Mouse (Mus musculus): ENCODE results near the gene Fignl2. TPM values are rescaled to one million over a fixed set of nuclear protein-coding genes. Genes with fewer than 3 reads are reported as not detected.

Fignl2 gene
- total and polyA plus RNA-seq, 2 experiments from 2014 or later, result 0.12 to 3.9 TPM

GRCm38 (mm10) chr15:101107906-101108671 is 29.7 kb upstream of the Fignl2 start:
- no peaks in the 10 kb centered on the region for H3K27me3 ChIP-seq (ENCODE audit: control insufficient read depth, insufficient read depth, low read length)
- H3K4me3 ChIP-seq (ENCODE audit: low read depth, low read length), result no peak overlapping the region
- H3K36me3 ChIP-seq (replicated peaks; ENCODE audit: control insufficient read depth, insufficient read depth, low read length), result no peaks in the 10 kb centered on the region
- 0 out of 2 replicates have a peak, but pooled peaks cover 6% of the 10 kb centered on the region for H3K4me1 ChIP-seq (ENCODE audit: control insufficient read depth, insufficient read depth)
- no peak overlapping the region for H3K27ac ChIP-seq (ENCODE audit: low read depth)
- TF ChIP-seq EP300 (IDR thresholded peaks at IDR 0.05; ENCODE audit: low read depth), result no peak
- no peak for TF ChIP-seq CTCF (IDR thresholded peaks at IDR 0.05; ENCODE audit: low read depth)
- no peak overlapping the region for H3K9ac ChIP-seq (replicated peaks; ENCODE audit: low read depth, low read length)
- no peaks in the 10 kb centered on the region for H3K9me3 ChIP-seq (replicated peaks; ENCODE audit: control insufficient read depth, low read length)
- ATAC-seq (ENCODE audit: insufficient read depth, low read depth) (peak; percentile 14; the same call in 1 of the 2 replicates), DNase-seq (ENCODE audit: low spot score) (no peak)
- no peak overlapping the region for H3K4me2 ChIP-seq (ENCODE audit: low read depth, low read length)
- 50% methylated on average over 5 of the region's 5 CpGs for WGBS

- ATAC-seq (ENCODE audit: insufficient read depth, low read depth) (no peak), DNase-seq (ENCODE audit: low spot score) (no peak)
- Histone ChIP-seq H3K4me2 (ENCODE audit: low read depth, low read length) (no peak overlapping the region), H3K27ac (ENCODE audit: low read depth) (no peak overlapping the region), H3K36me3 (replicated peaks; ENCODE audit: control insufficient read depth, insufficient read depth, low read length) (no peaks in the 10 kb centered on the region), H3K9ac (replicated peaks; ENCODE audit: low read depth, low read length) (no peak overlapping the region), H3K4me3 (ENCODE audit: low read depth, low read length) (no peak overlapping the region), H3K4me1 (ENCODE audit: control insufficient read depth, insufficient read depth) (0 out of 2 replicates have a peak, but pooled peaks cover 6% of the 10 kb centered on the region), H3K27me3 (ENCODE audit: control insufficient read depth, insufficient read depth, low read length) (0 out of 2 replicates have a peak, but pooled peaks cover 2% of the 10 kb centered on the region), H3K9me3 (replicated peaks; ENCODE audit: control insufficient read depth, low read length) (no peaks in the 10 kb centered on the region)
- TF ChIP-seq EP300 (IDR thresholded peaks at IDR 0.05; ENCODE audit: low read depth), result no peak
- TF ChIP-seq CTCF (IDR thresholded peaks at IDR 0.05; ENCODE audit: low read depth), result no peak
- whole genome bisulfite sequencing, result 85% methylated on average over 10 of the region's 10 CpGs
These were observed 27.6 kb upstream of the Fignl2 start for GRCm38 (mm10) chr15:101106011-101106410.

- H3K4me3 ChIP-seq (ENCODE audit: low read depth, low read length), result 0 out of 2 replicates have a peak overlapping the region, but pooled peaks have one; percentile 1
- H3K36me3 ChIP-seq (replicated peaks; ENCODE audit: control insufficient read depth, insufficient read depth, low read length), result no peaks in the 10 kb centered on the region
- peak overlapping the region; percentile 20; the same call in 1 of the 2 replicates for H3K4me2 ChIP-seq (ENCODE audit: low read depth, low read length)
- peak; percentile 90 for TF ChIP-seq CTCF (IDR thresholded peaks at IDR 0.05; ENCODE audit: low read depth)
- TF ChIP-seq EP300 (IDR thresholded peaks at IDR 0.05; ENCODE audit: low read depth), result no peak
- no peak overlapping the region for H3K9ac ChIP-seq (replicated peaks; ENCODE audit: low read depth, low read length)
- DNase-seq (ENCODE audit: low spot score), result peak; percentile 51
- WGBS, result 15% methylated on average over 12 of the region's 12 CpGs
- 0 out of 2 replicates have a peak, but pooled peaks cover 2% of the 10 kb centered on the region for H3K27me3 ChIP-seq (ENCODE audit: control insufficient read depth, insufficient read depth, low read length)
- H3K9me3 ChIP-seq (replicated peaks; ENCODE audit: control insufficient read depth, low read length), result no peaks in the 10 kb centered on the region
- ATAC-seq (ENCODE audit: insufficient read depth, low read depth), result peak; percentile 74
- H3K4me1 ChIP-seq (ENCODE audit: control insufficient read depth, insufficient read depth), result 0 out of 2 replicates have a peak, but pooled peaks cover 6% of the 10 kb centered on the region
- H3K27ac ChIP-seq (ENCODE audit: low read depth), result no peak overlapping the region
These were observed 27.2 kb upstream of the Fignl2 start for GRCm38 (mm10) chr15:101105496-101105994.

DNA sequence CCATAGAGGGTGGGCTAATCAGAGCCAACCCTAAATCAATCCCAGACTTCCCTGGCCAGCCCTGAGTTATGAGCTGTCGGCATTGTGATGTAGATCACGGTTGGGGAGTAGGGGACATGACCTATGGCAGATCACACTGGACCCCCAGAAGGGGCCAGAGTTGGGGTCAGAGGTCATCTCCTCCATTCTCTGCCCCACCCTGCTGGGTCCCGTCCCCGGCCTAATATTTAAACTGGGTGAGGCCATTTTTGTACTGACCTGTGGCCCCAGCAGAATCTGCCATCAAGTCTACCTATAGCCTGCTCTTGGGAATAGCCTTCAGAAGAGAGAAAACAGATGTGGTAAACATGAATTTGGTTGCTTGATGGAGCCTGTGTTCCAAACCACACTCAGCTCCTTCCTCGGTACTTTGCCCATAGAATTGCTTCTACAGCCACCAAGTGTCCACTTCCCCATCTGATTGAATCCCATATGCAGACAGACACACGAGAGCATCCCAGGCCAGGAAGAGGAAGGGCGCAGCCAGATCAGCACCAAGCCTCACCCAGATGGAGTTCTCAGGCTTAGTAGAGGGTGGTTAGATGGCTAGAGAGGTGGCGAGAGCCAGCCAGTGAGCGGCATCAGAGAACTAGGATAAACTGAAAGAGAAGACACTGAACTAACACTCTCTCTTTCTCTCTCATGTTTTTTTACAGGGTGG is 25.4 kb upstream of the Fignl2 start:
- Histone ChIP-seq H3K27me3 (ENCODE audit: control insufficient read depth, insufficient read depth, low read length) (peaks cover 11% of the 10 kb centered on the region; the same call in 1 of the 2 replicates), H3K4me1 (ENCODE audit: control insufficient read depth, insufficient read depth) (0 out of 2 replicates have a peak, but pooled peaks cover 6% of the 10 kb centered on the region), H3K36me3 (replicated peaks; ENCODE audit: control insufficient read depth, insufficient read depth, low read length) (no peaks in the 10 kb centered on the region), H3K27ac (ENCODE audit: low read depth) (no peak overlapping the region), H3K9me3 (replicated peaks; ENCODE audit: control insufficient read depth, low read length) (no peaks in the 10 kb centered on the region), H3K4me2 (ENCODE audit: low read depth, low read length) (no peak overlapping the region), H3K4me3 (ENCODE audit: low read depth, low read length) (no peak overlapping the region), H3K9ac (replicated peaks; ENCODE audit: low read depth, low read length) (no peak overlapping the region)
- DNase-seq (ENCODE audit: low spot score), result no peak
- 76% methylated on average over 9 of the region's 9 CpGs for WGBS
- ATAC-seq (ENCODE audit: insufficient read depth, low read depth), result no peak
- TF ChIP-seq CTCF (IDR thresholded peaks at IDR 0.05; ENCODE audit: low read depth) (no peak), EP300 (IDR thresholded peaks at IDR 0.05; ENCODE audit: low read depth) (no peak)

DNA sequence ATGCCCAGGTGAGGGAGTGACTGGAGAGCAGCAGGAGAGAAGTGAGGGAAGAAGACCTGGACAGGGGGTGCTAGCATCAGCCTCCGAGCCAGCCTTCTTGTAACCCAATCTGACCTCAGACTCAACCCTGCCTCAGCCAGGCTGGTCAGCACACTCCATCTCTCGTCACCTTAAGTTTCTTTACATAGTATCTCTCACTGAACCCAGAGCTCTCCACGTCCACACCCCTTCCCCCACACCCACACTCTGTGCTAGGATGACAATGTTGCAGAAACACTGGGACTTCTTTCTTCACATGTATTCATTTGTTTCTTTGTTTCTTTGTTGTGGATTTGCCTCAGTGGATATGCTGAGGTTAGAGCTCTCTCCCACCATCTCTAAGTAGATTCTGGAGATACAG is 22.6 kb upstream of the Fignl2 start:
- WGBS, result 66% methylated on average over 3 of the region's 3 CpGs
- Histone ChIP-seq H3K4me2 (ENCODE audit: low read depth, low read length) (no peak overlapping the region), H3K9me3 (replicated peaks; ENCODE audit: control insufficient read depth, low read length) (no peaks in the 10 kb centered on the region), H3K27ac (ENCODE audit: low read depth) (no peak overlapping the region), H3K9ac (replicated peaks; ENCODE audit: low read depth, low read length) (no peak overlapping the region), H3K36me3 (replicated peaks; ENCODE audit: control insufficient read depth, insufficient read depth, low read length) (no peaks in the 10 kb centered on the region), H3K27me3 (ENCODE audit: control insufficient read depth, insufficient read depth, low read length) (peaks cover 12% of the 10 kb centered on the region; the same call in 1 of the 2 replicates), H3K4me1 (ENCODE audit: control insufficient read depth, insufficient read depth) (no peaks in the 10 kb centered on the region; the same call in 1 of the 2 replicates), H3K4me3 (ENCODE audit: low read depth, low read length) (no peak overlapping the region)
- ATAC-seq (ENCODE audit: insufficient read depth, low read depth), result no peak
- no peak for DNase-seq (ENCODE audit: low spot score)
- TF ChIP-seq CTCF (IDR thresholded peaks at IDR 0.05; ENCODE audit: low read depth) (no peak), EP300 (IDR thresholded peaks at IDR 0.05; ENCODE audit: low read depth) (no peak)
